Mouse (Mus musculus) heart, adult 2 months (tissue): Measurements from ENCODE around the gene Zcwpw1.

ENCODE experiments used
- CTCF ChIP-seq: fragments of 200-600 bp; IDR thresholded peaks from 2 replicates; pipeline ENCODE4 v1.8.1; 2022; ENCODE audit warnings: antibody characterized with exemption, mild to moderate bottlenecking, moderate library complexity
- POLR2A ChIP-seq: fragments of 200-500 bp; IDR thresholded peaks from 2 replicates; pipeline ENCODE4 v1.6.1; 2011; ENCODE audit warnings: mild to moderate bottlenecking, low read depth, low read length, control low read depth; ENCODE audit not compliant: insufficient read depth

- TF ChIP-seq CTCF (no peak), POLR2A (no peak)
These were observed 30.0 kb downstream of the Zcwpw1 start for GRCm38 (mm10) chr5:137817466-137818222.
